Comparison of ENCODE assay signal across 22 mouse cellular contexts in genomic region chr3:80285246-80285645, GRCm38 (mm10).
DNase-seq lines count a peak whose midpoint lies in the region; ATAC-seq and TF ChIP-seq lines count a peak whose summit lies in the region.
"Had no signal": no experiment of that assay in that cellular context is flagged by ENCODE, and none has a peak within 500 bp of the region (broad histone marks: within the 10 kb centered on the region; RNA-seq: fewer than 3 reads in every experiment).

No protein-coding gene starts in this region.

- H3K36me3 ChIP-seq in liver, adult 2 months (ENCODE audit: control insufficient read depth, insufficient read depth, low read length): no peaks in the 10 kb centered on the region
- no peaks in the 10 kb centered on the region for H3K36me3 ChIP-seq in liver, embryonic 12.5 days
- no peaks in the 10 kb centered on the region for H3K36me3 ChIP-seq in liver, postnatal 0 days (replicated peaks; ENCODE audit: insufficient read depth, low read length)
- H3K36me3 ChIP-seq: G1E had no signal

- no peak for TF ChIP-seq EP300 in liver, postnatal 0 days (IDR thresholded peaks at IDR 0.05; ENCODE audit: low read depth)

- WGBS in liver, adult 2 months: 19% methylated on average over 3 of the region's 3 CpGs
- WGBS in liver, embryonic 12.5 days (ENCODE audit: insufficient replicate concordance): 58% methylated on average over 3 of the region's 3 CpGs
- 55% methylated on average over 3 of the region's 3 CpGs for WGBS in liver, postnatal 0 days (ENCODE audit: insufficient replicate concordance)

- no peak overlapping the region for H3K4me3 ChIP-seq in liver, adult 2 months (ENCODE audit: insufficient read depth, low read depth, low read length)
- H3K4me3 ChIP-seq in liver, embryonic 12.5 days: no peak overlapping the region
- no peak overlapping the region for H3K4me3 ChIP-seq in liver, postnatal 0 days (ENCODE audit: low read depth, low read length)

- ATAC-seq in liver, embryonic 12.5 days: no peak
- peak; percentile 85 for ATAC-seq in liver, postnatal 0 days
- ATAC-seq: activated CD4-positive, CD25-positive, alpha-beta regulatory T cell, adult 4 months; CD4-positive, CD25-positive, alpha-beta regulatory T cell, adult 4 months; Patski had no signal

- no peak for TF ChIP-seq CTCF in liver, adult 2 months (IDR thresholded peaks at IDR 0.05; ENCODE audit: low read depth, low read length)
- no peak for TF ChIP-seq CTCF in liver, postnatal 0 days (IDR thresholded peaks at IDR 0.05; ENCODE audit: low read depth)

- H3K4me2 ChIP-seq in liver, embryonic 12.5 days: no peak overlapping the region
- H3K4me2 ChIP-seq in liver, postnatal 0 days (ENCODE audit: low read depth, low read length): no peak overlapping the region

- no peaks in the 10 kb centered on the region for H3K9me3 ChIP-seq in liver, embryonic 12.5 days (replicated peaks)
- H3K9me3 ChIP-seq in liver, postnatal 0 days (ENCODE audit: low read length): no peaks in the 10 kb centered on the region
- H3K9me3 ChIP-seq: G1E had no signal

- TF ChIP-seq POLR2A in liver, adult 2 months (IDR thresholded peaks at IDR 0.05; ENCODE audit: extremely low read depth, insufficient read depth, low read length): no peak

- H3K4me1 ChIP-seq in liver, adult 2 months (ENCODE audit: control insufficient read depth, insufficient read depth, low read length): peaks cover 7% of the 10 kb centered on the region; the same call in 1 of the 2 replicates
- no peaks in the 10 kb centered on the region for H3K4me1 ChIP-seq in liver, embryonic 12.5 days
- no peaks in the 10 kb centered on the region for H3K4me1 ChIP-seq in liver, postnatal 0 days (ENCODE audit: insufficient read depth)

- DNase-seq in liver, adult 2 months (ENCODE audit: extremely low read depth, low read depth, low spot score): peak; percentile 89
- no peak for DNase-seq in liver, postnatal 0 days
- DNase-seq in liver: no peak
- DNase-seq in fat pad, adult 2 months (ENCODE audit: extremely low read depth, low read depth, low spot score): peak; percentile 57
- DNase-seq in gonadal fat pad, adult 2 months (ENCODE audit: low read depth): peak; percentile 46
- no peak for DNase-seq in urinary bladder, postnatal 4 days (ENCODE audit: low spot score in 2 of 2)
- DNase-seq in embryo, embryonic 9.5 days (ENCODE audit: extremely low spot score): no peak
- DNase-seq: adrenal gland, adult 2 months; adrenal gland, adult 8-10 months; adrenal gland, postnatal 10 days; adrenal gland, postnatal 14 days; adrenal gland, postnatal 25 days; adrenal gland, postnatal 36 days; B cell, adult 2 months; cerebellum, adult 11 months; cerebellum, adult 11-12 months had no signal

- no peaks in the 10 kb centered on the region for H3K27me3 ChIP-seq in liver, adult 2 months (ENCODE audit: control insufficient read depth, insufficient read depth, low read length)
- H3K27me3 ChIP-seq in liver, embryonic 12.5 days (replicated peaks): no peaks in the 10 kb centered on the region
- H3K27me3 ChIP-seq in liver, postnatal 0 days (ENCODE audit: insufficient read depth, low read length): no peaks in the 10 kb centered on the region
- H3K27me3 ChIP-seq: CH12.LX had no signal

- peak overlapping the region; percentile 60 for H3K27ac ChIP-seq in liver, adult 2 months (replicated peaks; ENCODE audit: insufficient read depth, low read depth, low read length)
- H3K27ac ChIP-seq in liver, embryonic 12.5 days: no peak overlapping the region
- peak overlapping the region; percentile 51; the same call in 1 of the 2 replicates for H3K27ac ChIP-seq in liver, postnatal 0 days (ENCODE audit: low read depth)

- no peak overlapping the region for H3K9ac ChIP-seq in liver, adult 2 months (ENCODE audit: low read depth, low read length)
- no peak overlapping the region for H3K9ac ChIP-seq in liver, embryonic 12.5 days
- H3K9ac ChIP-seq in liver, postnatal 0 days (replicated peaks): no peak overlapping the region

- no peaks in the 10 kb centered on the region for H3K79me2 ChIP-seq in liver, adult 2 months (ENCODE audit: control insufficient read depth, insufficient read depth, low read length)

Comparison
In these comparisons a context has a peak if more than half of its experiments do, and no peak if none do; other contexts are left out.
1. DNase-seq: peak in liver, adult 2 months (single experiment), fat pad, adult 2 months (single experiment) and gonadal fat pad, adult 2 months (single experiment); none in liver, postnatal 0 days (single experiment), liver (single experiment), urinary bladder, postnatal 4 days (0 of 2) and embryo, embryonic 9.5 days (single experiment).